Mouse (Mus musculus) kidney, postnatal 4 days (tissue): Measurements from ENCODE around the gene 1700018F24Rik.
"Not testable (repeated sequence)": the region's sequence is repeated elsewhere in the genome, so short reads cannot be mapped to it uniquely, and the experiment has no call there.

Experiments used
- DNase-seq, 2 experiments: peaks; one replicate each; pipeline ENCODE4 v3.0.0; 2021; ENCODE audit warnings: mixed read lengths in 2 of 2

The 1700018F24Rik gene

DNA sequence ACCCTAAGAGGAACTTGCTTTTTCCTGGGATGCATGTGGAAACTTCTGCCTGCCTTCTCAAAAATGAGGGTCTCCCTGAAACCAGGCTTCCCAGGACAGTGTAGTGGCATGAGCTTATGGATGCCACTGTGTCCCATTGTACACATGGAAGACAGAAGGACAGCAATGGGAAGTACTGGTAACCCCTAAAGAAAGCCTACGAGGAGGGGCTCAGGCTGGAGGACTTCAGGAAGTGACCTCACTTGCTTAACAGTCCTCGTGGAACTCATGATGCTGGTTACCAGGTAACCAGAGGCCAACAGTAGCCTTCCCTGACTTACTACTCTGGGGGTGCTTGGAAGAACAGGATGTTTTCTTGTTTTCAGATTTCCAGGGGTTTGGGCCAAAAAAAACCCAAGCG, at the start of gene 1700018F24Rik:
Gene 1700018F24Rik, plus strand, starts transcription at position 301 of the 400 bp plus-strand sequence.
- DNase-seq, result not testable (repeated sequence)

DNA sequence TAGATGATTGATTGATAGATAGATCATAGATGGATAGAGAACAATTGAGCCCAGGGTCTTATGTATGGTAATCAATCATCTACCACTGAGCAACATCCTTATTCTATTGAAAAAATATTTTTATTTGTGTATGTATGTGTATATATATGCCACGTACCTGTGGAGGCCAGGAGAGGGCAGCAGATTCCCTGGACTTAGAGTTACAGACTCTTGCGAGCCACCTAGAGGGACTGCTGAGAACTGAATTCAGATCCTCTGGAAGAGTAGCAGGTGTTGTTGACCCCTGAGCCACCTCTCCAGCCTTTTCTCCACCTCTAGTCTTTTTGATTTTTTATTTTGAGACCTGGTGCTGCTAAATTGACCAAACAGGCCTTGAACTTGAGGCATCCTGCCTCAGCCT, 44.3 kb upstream of the 1700018F24Rik start:
- DNase-seq, result peak; percentile 15 to 36

DNA sequence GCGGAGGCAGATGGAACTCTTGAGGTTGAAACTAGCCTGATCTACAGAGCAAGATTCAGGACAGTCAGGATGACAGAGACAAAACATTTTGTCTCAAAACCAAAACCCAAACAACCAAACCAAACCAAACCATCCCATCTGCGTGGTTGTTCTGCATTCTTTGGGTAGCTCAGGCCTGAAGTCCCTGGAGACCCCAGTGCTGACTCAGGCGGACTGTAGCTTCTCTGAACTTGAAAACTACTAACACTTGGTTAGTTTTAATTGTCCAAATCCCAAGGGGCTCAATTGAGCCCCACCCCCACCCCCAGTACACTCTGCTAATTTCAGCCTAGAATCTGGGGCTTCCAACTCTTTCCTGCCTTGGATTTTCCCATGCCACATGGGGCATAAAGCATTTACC, 39.4 kb upstream of the 1700018F24Rik start:
- DNase-seq, result no peak

DNA sequence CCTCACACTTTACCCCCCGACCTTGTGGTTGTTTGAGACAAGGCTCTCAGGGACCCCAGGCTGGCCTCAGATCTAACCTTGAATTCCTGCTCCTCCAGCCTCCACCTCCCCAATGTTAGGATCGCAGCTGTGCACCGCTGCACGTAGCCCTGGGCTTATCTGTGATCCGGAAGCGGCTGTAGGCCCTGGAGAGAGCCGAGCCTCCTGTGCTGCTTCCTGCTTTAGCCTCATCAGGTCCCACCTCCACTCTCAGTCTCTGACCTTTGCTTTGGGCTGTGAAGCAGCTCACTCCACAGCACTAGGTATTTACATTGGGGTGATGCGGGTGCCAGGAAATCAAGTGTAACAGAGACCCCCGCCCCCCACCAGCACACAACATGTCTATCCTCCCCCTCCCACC, 38.3 kb upstream of the 1700018F24Rik start:
- DNase-seq, result no peak

DNA sequence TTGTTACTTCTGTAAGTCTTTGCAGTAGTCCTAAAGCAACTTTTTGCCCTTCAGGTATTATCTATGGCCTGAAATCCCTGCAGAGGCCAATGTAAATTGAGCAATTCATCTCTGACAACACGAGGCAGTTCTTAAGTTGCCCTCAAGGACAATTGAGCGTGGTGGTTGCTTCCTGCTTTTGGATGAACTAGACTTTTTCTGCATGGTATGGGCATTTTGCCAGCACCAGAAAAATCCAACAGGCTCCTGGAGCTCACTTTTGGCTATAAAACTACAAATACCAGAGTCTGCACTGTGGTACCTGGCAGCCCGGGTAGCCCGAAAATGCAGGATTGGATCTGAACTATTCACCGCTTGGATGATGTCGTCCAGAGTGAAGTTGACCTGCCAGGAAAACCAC, 37.2 kb upstream of the 1700018F24Rik start:
- no peak for DNase-seq

DNA sequence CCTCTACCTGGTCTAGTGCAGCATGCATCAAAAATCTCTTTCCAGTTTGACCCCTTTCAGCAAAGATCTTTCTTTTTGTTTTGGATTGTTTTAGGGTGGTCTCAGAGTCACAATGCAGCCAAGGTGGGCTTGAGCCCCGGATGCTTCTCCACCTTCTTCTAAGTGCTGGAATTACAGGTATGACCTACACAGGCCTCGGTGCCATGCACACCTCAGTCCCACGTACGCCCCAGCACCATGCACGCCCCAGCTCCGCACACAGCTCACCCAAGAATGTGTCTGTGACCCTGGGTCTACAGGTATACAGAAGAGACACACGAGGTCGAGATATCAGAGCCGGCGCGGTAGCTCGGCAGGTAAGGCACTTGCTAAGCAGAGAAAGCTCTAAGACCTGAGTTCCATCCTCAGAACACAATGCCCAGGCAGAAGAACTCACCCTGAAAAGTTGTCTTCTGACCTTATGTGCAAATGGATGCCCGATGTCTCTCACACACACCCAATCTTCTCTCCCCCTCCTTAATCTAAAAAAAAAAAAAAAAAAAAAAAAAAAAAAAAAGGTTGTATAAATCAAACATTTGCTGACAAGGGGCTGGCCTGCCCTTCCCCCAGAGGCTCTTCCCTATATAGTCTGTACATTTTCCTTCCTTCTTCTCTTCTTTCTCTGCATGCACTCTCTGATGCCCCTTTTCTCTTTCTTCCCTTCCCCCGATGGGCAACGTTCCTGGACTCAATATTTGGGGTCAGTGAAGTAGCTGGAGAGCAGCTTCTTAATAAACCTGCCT, 33.7 kb upstream of the 1700018F24Rik start:
- DNase-seq, result no peak

DNA sequence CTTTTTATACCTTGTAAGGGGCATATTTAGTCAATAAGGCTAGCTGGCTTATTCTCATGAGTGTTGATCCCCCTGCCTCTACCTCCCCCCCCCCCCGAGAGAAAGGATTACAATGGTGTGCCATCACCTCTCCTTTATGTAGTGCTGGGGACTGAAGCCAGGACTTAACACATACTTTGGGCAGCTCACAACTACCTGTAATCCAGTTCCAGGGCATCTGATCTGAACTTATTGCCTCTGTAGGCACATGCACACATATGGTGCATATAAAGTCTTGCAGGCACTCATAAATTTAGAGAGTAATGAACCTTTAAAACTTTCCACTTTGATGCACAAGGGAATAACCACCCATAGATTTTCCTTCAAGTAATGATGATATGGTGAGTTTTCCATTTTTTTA, 28.5 kb upstream of the 1700018F24Rik start:
- DNase-seq, result no peak

DNA sequence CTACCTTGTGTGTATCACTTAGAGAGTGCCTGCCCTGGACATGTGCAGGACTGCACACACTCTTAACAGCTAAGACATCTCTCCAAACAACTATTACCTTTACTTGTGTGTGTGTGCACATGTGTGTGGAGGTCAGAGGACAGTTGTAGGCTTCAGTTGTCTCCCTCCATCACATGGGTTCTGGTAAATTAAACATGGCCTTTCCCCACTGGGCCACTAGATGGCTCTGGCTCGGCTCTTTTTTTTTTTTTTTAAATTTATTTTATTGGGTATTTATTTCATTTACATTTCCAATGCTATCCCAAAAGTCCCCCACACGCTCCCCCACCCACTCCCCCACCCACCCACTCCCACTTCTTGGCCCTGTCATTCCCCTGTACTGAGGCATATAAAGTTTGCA, 26.0 kb upstream of the 1700018F24Rik start:
- not testable (repeated sequence) for DNase-seq

DNA sequence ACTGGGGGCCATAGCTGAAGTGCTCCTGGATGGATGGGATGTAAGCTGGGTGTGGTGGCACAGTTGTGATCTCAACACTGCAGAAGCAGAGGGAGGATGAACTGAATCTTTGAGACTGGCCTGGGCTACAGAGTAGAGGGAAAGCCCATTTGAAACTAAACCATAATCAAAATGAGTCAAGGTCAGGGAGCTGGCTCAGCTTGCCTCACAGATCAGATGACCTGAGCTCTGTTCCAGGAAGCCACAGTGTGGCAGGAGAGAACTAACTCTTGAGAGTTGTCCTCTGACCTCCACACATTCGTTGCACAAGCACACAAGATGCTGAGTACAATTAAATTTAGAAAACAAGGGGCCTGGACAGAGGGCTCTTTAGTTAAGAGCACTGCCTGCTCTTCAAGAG, 22.5 kb upstream of the 1700018F24Rik start:
- not testable (repeated sequence) for DNase-seq

DNA sequence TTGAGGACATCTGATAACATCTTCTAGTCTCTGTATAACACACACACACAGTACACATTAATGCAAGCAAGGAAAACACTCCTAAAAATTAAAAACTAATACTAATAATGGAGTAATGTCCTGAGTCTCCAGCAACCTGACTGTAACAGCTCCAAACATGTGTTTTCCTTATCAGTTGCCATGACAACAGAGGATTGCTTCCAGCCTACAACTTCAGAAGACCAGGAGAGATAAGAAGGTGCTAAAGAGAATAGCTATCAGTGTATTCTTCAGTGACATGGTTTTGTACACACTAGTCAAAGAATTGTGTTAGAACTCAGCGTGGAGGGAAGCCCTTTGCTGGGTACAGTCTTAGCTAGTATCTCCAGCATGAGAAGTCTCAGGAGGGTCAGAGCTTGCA, 22.1 kb upstream of the 1700018F24Rik start:
- DNase-seq, result not testable (repeated sequence)

DNA sequence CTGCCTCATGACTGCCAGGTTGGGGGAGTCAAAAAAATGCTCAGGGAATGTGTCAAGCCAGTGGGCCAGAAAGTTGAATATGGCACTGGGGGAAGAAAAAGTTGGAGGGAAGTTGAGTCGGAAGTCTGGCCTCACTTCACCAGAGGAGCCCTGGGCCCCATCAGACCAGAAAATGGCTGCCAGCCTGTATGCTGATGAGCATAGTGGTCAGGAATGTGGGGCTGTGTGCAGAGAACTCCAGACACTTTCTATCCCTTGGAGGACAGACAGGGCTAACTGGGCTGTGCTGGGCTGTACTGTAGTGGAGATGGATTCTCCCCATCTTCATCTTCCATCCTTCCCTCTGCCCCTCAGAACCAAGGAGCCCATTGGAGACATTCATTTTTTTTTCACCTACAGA, 12.3 kb upstream of the 1700018F24Rik start:
- DNase-seq, result not testable (repeated sequence)

DNA sequence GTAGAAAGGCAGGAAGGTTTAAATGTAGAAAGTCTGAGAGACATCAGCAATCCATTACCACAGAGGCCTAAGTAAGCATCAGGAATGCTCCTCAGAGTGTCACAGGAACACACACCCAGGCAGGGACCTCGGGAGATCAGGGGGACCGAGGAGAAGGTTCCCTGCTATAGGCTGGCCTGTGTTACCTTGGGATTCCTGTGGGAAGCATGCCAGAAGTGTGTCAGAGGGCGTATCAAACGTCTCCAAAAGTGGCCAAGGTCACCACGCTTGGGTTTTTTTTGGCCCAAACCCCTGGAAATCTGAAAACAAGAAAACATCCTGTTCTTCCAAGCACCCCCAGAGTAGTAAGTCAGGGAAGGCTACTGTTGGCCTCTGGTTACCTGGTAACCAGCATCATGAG, 10.4 kb upstream of the 1700018F24Rik start, which contains the start of gene Gm4871:
Gene Gm4871, minus strand, starts transcription at position 364 of the 400 bp plus-strand sequence.
- not testable (repeated sequence) for DNase-seq

DNA sequence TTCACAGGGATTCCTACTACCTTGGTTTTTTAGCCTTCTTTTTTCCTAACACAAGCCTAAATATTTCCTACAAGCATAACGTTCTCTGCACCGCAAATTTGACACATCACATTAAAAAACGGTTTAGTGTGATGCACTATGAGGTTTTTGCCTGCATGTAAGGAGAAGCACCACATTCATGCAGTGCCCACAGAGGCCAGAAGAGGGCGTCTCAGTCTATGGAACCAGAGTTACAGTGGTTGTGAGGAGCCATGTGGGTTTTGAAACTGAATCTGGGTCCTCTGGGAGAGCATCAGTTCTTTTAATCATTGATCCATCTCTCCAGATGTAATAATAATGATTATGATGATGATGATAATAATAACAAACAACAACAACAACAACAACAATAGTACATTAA, 1.2 kb upstream of the 1700018F24Rik start:
- DNase-seq, result peak; percentile 29

DNA sequence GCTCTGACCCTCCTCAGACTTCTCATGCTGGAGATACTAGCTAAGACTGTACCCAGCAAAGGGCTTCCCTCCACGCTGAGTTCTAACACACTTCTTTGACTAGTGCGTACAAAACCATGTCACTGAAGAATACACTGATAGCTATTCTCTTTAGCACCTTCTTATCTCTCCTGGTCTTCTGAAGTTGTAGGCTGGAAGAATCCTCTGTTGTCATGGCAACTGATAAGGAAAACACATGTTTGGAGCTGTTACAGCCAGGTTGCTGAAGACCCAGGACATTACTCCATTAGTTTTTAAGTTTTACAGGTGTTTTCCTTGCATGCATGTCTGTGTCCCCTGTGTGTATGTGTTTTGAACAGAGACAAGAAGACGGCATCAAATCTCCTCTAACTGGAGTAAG, 11.4 kb downstream of the 1700018F24Rik start:
- DNase-seq, result not testable (repeated sequence)

DNA sequence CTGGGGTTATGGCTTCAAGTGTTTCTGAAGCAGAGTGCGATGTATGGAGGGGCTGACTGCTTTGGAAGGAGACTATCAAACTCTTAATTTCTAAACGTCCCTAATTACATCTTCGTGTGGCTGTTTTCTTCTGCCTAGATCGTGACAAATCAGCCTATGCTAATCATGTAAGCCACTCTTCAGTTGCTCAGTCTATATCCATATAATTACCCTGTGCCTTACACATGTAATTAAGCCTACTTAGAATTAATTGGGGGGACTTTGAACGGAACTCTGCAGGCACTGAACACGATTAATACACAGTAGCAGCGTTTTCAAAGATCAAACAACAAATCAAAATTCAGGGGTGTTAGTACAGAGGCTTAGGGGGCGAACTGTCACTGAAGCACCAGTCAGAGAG, 15.1 kb downstream of the 1700018F24Rik start:
- DNase-seq, result no peak

DNA sequence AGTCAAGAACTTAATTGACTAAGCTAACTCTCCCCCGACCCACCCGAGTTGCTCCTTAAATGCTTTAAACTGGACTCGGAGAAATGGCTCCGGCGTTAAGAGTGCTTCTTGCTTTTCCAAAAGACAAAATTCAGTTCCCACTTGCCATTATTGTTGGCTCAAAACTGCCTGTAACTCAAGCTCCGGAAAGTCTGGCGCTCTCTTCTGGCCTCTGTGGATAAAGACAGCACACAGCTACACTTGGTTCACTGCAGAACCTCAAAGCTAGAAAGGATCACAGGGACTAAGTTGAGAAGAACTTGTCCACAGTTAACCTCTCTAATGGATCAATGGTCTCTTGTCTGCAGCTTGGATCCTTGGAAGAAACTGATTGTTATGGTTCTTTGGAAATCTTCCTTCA, 15.9 kb downstream of the 1700018F24Rik start:
- DNase-seq, result no peak

DNA sequence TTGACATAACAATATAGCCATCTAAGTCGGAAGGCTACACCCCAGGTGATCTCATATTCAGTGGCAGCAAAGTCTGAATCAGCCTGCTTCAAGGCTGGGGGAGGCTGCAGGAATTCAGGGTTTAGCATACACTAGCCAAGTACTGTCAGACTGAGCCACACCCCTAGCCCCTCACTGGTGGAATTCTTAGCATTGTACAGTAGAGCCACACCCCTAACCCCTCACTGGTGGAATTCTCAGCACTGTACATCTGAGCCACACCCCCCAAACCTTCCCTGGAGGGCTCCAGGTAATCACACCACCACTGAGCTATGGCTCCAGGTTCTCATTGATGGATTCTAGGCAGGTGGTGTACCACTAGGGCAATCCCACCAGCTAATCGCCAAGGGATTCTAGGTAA, 16.7 kb downstream of the 1700018F24Rik start:
- no peak for DNase-seq

DNA sequence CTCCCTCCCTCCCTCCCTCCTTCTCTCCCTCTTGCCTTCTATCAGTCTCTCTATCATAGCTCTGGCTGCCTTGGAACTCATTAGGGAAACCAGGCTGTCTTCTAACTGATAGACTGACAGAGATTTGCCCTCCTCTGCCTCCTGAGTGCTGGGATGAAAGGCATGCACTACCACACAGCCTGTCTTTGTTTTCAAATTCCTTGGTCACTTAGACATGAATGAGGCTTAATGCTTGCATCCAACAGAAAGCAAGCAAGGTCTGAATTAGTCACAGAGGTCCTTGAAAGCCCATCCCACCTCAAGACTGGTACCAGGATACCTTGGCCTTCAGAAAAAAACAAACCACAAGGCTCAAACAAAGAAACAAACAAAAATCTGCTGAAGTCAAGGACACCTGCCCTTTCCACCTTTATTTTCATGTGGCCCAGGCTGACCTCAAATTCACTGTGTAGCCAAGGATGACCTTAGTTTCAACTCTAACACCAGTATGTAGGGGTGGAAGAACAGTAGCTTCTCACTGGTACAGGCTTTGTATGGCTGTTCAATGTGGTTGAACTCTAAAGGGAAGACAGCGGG, 22.1 kb downstream of the 1700018F24Rik start:
- no peak for DNase-seq

DNA sequence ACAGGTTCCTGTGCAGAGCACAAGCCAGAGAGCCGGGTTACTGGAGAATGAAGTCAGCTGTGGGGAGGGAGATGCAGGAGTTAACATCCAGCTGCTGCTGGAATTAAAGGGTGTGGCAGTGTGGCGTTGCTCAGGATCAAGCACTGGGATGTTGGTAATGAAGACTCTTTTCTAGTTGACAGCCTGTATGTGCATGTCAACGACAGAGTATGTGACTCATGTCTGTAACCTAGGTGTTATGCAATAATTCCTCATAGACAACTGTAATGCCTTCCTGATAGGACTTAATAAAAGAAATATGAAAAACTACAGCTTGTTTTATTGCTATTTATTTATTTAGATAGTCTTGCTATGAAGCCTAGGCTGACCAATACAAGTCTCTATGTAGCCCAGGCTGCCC, 26.1 kb downstream of the 1700018F24Rik start:
- DNase-seq, result no peak

DNA sequence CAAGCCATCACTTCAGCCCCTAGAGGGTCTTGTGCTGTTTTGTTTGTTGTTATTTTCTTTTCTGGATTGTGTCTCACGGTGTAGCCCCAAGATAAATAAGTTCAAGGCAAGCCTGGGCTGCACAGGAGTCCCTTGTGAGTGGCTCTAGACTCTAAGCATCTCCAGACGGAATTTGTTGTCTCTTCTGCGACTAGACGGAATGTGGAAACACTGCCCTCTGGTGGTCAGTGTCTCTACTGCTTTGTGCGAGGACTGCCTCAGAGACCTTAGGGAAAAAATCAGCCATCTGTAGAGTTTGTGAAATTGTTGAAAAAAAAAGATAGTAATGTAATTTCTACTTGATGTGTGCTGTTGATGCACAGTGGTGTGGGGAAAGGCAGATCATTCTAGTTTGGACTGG, 26.9 kb downstream of the 1700018F24Rik start:
- peak; percentile 84 to 87 for DNase-seq

DNA sequence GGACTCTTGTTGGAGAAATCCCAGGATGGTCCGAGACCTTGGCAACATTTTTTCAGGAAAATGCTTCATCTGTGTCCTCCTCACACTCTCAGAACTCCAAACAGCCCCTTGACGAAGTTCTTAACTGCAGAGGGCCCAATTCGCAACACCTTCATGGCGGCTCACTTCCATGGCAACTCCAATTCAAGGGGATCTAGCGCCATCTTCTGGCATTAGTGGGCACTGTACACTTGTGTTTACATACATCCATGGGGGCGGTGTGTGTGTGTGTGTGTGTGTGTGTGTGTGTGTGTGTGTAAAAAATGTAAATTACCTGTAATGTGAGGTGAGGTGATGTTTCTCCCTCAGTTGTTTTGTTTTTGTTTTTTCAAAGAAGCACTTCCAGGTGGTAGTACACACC, 28.6 kb downstream of the 1700018F24Rik start:
- DNase-seq, result peak; percentile 33 to 34

DNA sequence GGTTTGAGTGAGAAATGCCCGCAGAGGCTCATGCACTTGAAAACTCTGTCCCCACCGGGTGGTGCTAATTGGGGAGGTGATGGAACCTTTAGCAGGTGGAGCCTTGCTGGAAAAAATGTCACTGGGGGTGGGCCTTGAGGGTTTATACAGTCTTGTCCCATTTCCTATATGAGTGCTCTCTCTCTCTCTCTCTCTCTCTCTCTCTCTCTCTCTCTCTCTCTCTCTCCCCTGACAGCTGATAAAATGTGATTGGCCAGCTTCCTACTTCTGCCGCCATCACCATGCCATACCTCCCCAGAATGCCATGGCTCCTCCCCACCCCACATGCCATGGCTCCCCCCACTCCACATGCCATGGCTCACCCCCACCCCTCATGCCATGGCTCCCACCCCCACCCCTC, 32.3 kb downstream of the 1700018F24Rik start:
- no peak for DNase-seq

DNA sequence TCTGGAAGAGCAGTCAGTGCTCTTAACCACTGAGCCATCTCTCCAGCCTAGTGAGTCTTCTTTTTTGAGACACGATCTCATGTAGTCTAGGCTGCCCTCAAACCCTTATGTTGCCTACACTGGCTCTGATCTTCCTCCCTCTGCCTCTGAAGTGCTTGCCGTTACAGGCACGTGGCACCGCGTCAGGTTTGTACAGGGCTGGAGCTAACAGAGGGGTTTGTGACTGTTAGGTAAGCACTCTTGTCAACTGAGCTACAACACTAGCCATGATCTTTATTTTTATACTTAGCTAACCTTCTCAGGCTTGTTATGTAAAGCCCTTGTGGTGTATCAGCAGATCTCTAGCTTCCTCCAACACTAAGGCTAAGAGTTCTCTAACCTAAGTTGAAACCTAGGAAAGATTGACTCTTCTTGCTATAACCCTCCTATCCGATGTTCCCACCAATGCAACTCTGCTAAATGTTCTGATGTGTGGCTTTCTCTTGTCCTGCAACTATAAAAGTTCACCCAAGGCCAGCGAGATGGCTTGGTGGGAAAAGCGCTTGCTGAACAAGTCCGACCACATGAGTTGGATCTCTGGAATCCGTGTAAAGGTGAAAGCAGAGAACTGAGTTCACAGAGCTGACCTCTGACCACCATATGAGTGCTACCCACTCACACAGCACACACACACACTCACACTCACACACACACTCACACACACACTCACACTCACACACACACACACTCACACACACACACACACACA, 39.2 kb downstream of the 1700018F24Rik start:
- DNase-seq, result no peak

DNA sequence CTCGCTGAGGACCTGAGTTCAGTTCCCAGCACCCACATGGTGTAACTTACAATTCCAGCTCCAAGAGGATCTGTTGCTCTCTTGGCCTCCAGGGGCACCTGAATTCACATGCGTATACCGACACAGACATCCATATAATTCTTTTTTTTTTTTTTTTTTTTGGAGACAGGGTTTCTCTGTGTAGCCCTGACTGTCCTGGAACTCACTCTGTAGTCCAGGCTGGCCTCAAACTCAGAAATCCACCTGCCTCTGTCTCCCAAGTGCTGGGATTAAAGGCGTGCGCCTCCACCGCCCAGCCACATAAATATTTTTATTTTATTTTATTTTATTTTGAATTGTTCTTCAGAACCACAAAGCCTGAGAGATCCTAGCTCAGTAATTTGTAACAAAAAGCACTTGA, 40.4 kb downstream of the 1700018F24Rik start:
- DNase-seq, result not testable (repeated sequence)
